Mouse (Mus musculus) spleen, adult 10 weeks (tissue): ENCODE measurements around the gene Gm4836. TPM values are rescaled to one million over a fixed set of nuclear protein-coding genes. Genes with fewer than 3 reads are reported as not detected.

Experiments
- polyA plus RNA-seq: library from polyadenylated mRNA; stranded (reverse); fragments of 350-450 nt; fragmentation: Illumina TruSeq; extraction: RNeasy Lipid Tissue Mini Kit (QIAGEN cat#74804); gene quantifications from one replicate; pipeline ENCODE4 v1.2.3, GENCODE M21; 2015; ENCODE audit warnings: low replicate concordance; ENCODE audit not compliant: insufficient read depth

Gene Gm4836
- polyA plus RNA-seq = not detected

DNA sequence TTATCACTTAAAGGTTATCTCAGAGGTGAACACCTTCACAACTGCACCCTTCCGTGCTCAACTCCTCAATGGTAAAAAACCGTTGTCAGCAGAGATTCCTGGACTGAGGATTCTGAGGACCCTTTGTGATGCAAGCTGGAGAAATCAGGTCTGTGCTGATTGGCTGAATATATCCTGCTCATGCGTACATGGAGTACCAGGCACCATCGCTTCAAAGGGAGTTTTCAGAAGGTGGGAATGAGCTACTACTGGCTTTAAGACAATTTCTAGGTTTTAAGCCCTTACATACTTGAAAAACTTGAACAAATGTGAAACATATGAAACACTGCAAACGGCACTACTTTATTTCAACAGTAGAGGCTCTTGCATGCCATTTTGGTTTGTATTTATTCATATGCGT, at the start of gene Gm4836:
Gm4836 (minus strand) TSS at position 101 of the 400 bp plus-strand sequence.

